Comparison of ENCODE assay signal across 26 mouse cellular contexts in the genomic region with DNA sequence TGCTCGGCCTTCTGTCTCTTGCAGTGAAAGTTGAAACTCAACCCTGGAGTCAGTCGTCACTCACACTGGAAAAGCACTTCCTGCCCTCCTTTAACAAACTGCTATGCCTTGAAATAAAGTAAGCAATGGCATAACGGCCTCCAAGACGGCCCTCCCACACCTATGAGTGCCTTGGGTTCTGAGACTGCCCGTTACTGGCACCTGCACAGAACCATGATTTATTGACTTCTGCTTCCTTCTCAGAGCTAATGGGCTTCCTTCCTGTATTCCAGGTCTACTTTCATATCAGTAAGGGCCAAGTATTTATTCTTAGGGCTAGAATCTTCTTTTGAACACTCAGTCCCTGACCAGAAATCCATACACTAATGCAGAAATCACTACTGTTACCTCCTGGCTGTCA. TPM values are rescaled to one million over a fixed set of nuclear protein-coding genes. Genes with fewer than 3 reads are reported as not detected.
DNase-seq lines count a peak whose midpoint lies in the region; ATAC-seq and TF ChIP-seq lines count a peak whose summit lies in the region.
"Had no signal": no experiment of that assay in that cellular context is flagged by ENCODE, and none has a peak within 500 bp of the region (broad histone marks: within the 10 kb centered on the region; RNA-seq: fewer than 3 reads in every experiment).

No protein-coding gene starts in this region.

- no peaks in the 10 kb centered on the region for H3K4me1 ChIP-seq in kidney, embryonic 16.5 days (ENCODE audit: insufficient read depth, low read length)
- H3K4me1 ChIP-seq in liver, embryonic 11.5 days (replicated peaks; ENCODE audit: control insufficient read depth, insufficient read depth, low read length): no peaks in the 10 kb centered on the region
- H3K4me1 ChIP-seq in liver, postnatal 0 days (ENCODE audit: insufficient read depth): no peaks in the 10 kb centered on the region
- H3K4me1 ChIP-seq: heart, embryonic 12.5 days; heart, embryonic 15.5 days; hindbrain, embryonic 12.5 days; hindbrain, embryonic 15.5 days had no signal

- no peak overlapping the region for H3K4me2 ChIP-seq in kidney, embryonic 16.5 days (replicated peaks; ENCODE audit: low read depth, low read length)
- no peak overlapping the region for H3K4me2 ChIP-seq in liver, embryonic 11.5 days
- H3K4me2 ChIP-seq in liver, postnatal 0 days (ENCODE audit: low read depth, low read length): no peak overlapping the region
- H3K4me2 ChIP-seq: heart, embryonic 12.5 days; heart, embryonic 15.5 days; hindbrain, embryonic 12.5 days; hindbrain, embryonic 15.5 days had no signal

- H3K27me3 ChIP-seq in kidney, embryonic 16.5 days (ENCODE audit: insufficient read depth, low read length): no peaks in the 10 kb centered on the region
- no peaks in the 10 kb centered on the region for H3K27me3 ChIP-seq in liver, embryonic 11.5 days (replicated peaks; ENCODE audit: control insufficient read depth, insufficient read depth, low read length)
- no peaks in the 10 kb centered on the region for H3K27me3 ChIP-seq in liver, postnatal 0 days (ENCODE audit: insufficient read depth, low read length)
- H3K27me3 ChIP-seq: CH12.LX; heart, embryonic 12.5 days; heart, embryonic 15.5 days; hindbrain, embryonic 12.5 days; hindbrain, embryonic 15.5 days; Patski had no signal

- H3K4me3 ChIP-seq in kidney, embryonic 16.5 days (ENCODE audit: low read length): no peak overlapping the region
- no peak overlapping the region for H3K4me3 ChIP-seq in liver, embryonic 11.5 days (ENCODE audit: low read depth, low read length)
- H3K4me3 ChIP-seq in liver, postnatal 0 days (ENCODE audit: low read depth, low read length): no peak overlapping the region
- H3K4me3 ChIP-seq: gastrocnemius, adult 2 months; heart, embryonic 12.5 days; heart, embryonic 15.5 days; hindbrain, embryonic 12.5 days; hindbrain, embryonic 15.5 days had no signal

- 25% methylated on average over 5 of the region's 5 CpGs for WGBS in kidney, embryonic 16.5 days
- 63% methylated on average over 5 of the region's 5 CpGs for WGBS in liver, embryonic 11.5 days
- 38% methylated on average over 5 of the region's 5 CpGs for WGBS in liver, postnatal 0 days (ENCODE audit: insufficient replicate concordance)

- DNase-seq in kidney, adult 18-20 months: peak; percentile 9
- no peak for DNase-seq in kidney, adult 11 months
- peak; percentile 18 for DNase-seq in kidney, postnatal 14 days
- peak; percentile 15 for DNase-seq in liver, embryonic 11.5 days (ENCODE audit: low spot score)
- DNase-seq in liver, postnatal 0 days: no peak
- DNase-seq: adrenal gland, postnatal 10 days; adrenal gland, postnatal 36 days; B cell, adult 2 months; cerebellum, adult 18-20 months; cerebellum, adult 9-10 months; cerebellum, postnatal 14 days; forebrain, postnatal 0 days; gastrocnemius, adult 2 months; gastrocnemius, postnatal 14 days; heart, adult 18-20 months; heart, postnatal 10 days; heart, postnatal 36 days had no signal

- ATAC-seq in kidney, embryonic 16.5 days (ENCODE audit: low FRiP score, low TSS enrichment): no peak
- no peak for ATAC-seq in liver, embryonic 11.5 days (replicated peaks; ENCODE audit: low FRiP score)
- ATAC-seq in liver, postnatal 0 days: no peak
- ATAC-seq: forebrain, embryonic 14.5 days; forebrain, postnatal 0 days; Patski had no signal

- TF ChIP-seq EP300 in liver, postnatal 0 days (IDR thresholded peaks at IDR 0.05; ENCODE audit: low read depth): no peak

- H3K36me3 ChIP-seq in kidney, embryonic 16.5 days (ENCODE audit: insufficient read depth, low read length): peaks cover 3% of the 10 kb centered on the region; the same call in 1 of the 2 replicates
- H3K36me3 ChIP-seq in liver, embryonic 11.5 days (ENCODE audit: control insufficient read depth, insufficient read depth, low read length): no peaks in the 10 kb centered on the region
- H3K36me3 ChIP-seq in liver, postnatal 0 days (replicated peaks; ENCODE audit: insufficient read depth, low read length): no peaks in the 10 kb centered on the region
- H3K36me3 ChIP-seq: G1E had no signal

- no peak overlapping the region for H3K9ac ChIP-seq in kidney, embryonic 16.5 days (replicated peaks; ENCODE audit: low read length)
- no peak overlapping the region for H3K9ac ChIP-seq in liver, embryonic 11.5 days (ENCODE audit: low read depth, low read length)
- no peak overlapping the region for H3K9ac ChIP-seq in liver, postnatal 0 days (replicated peaks)
- H3K9ac ChIP-seq: forebrain, postnatal 0 days; heart, embryonic 12.5 days; heart, embryonic 15.5 days; hindbrain, embryonic 12.5 days; hindbrain, embryonic 15.5 days had no signal

- H3K27ac ChIP-seq in kidney, embryonic 16.5 days (ENCODE audit: low read length): no peak overlapping the region
- no peak overlapping the region for H3K27ac ChIP-seq in liver, embryonic 11.5 days (ENCODE audit: low read depth, low read length)
- H3K27ac ChIP-seq in liver, postnatal 0 days (ENCODE audit: low read depth): no peak overlapping the region
- H3K27ac ChIP-seq: gastrocnemius, adult 2 months; heart, embryonic 15.5 days; hindbrain, embryonic 12.5 days; hindbrain, embryonic 15.5 days had no signal

- no peaks in the 10 kb centered on the region for H3K9me3 ChIP-seq in kidney, embryonic 16.5 days (ENCODE audit: low read length)
- H3K9me3 ChIP-seq in liver, embryonic 11.5 days (ENCODE audit: control insufficient read depth, low read length): no peaks in the 10 kb centered on the region
- no peaks in the 10 kb centered on the region for H3K9me3 ChIP-seq in liver, postnatal 0 days (ENCODE audit: low read length)
- H3K9me3 ChIP-seq: G1E; heart, embryonic 12.5 days; heart, embryonic 15.5 days; hindbrain, embryonic 12.5 days; hindbrain, embryonic 15.5 days had no signal

- no peak for TF ChIP-seq CTCF in liver, postnatal 0 days (IDR thresholded peaks at IDR 0.05; ENCODE audit: low read depth)

RNA-seq across cellular contexts. Expression of a gene that starts 9.0 kb away (rescaled TPM):
- 15.8 and 16.7 TPM in 2 replicates for polyA plus RNA-seq in kidney, embryonic 16.5 days (2015; fragmentation: Nextera tagmentation; extraction: Ambion mirVana)
- polyA plus RNA-seq in liver, embryonic 11.5 days (2014; fragmentation: Nextera tagmentation; extraction: Ambion mirVana): 4.3 and 4.4 TPM in 2 replicates
- polyA plus RNA-seq in liver, postnatal 0 days (2015; fragmentation: Nextera tagmentation; extraction: Ambion mirVana): 0.63 and 0.66 TPM in 2 replicates

RNA-seq across cellular contexts. Expression of a gene that starts 33.9 kb away (rescaled TPM):
- 1.6 and 1.7 TPM in 2 replicates for polyA plus RNA-seq in kidney, embryonic 16.5 days (2015; fragmentation: Nextera tagmentation; extraction: Ambion mirVana)
- 0.31 and 0.38 TPM in 2 replicates for polyA plus RNA-seq in liver, embryonic 11.5 days (2014; fragmentation: Nextera tagmentation; extraction: Ambion mirVana)
- polyA plus RNA-seq in liver, postnatal 0 days (2015; fragmentation: Nextera tagmentation; extraction: Ambion mirVana): 0.07 and 0.11 TPM in 2 replicates
- polyA plus RNA-seq: G1E, Patski had no signal

Comparison
In these comparisons a context has a peak if more than half of its experiments do, and no peak if none do; other contexts are left out.
1. DNase-seq: peak in kidney, adult 18-20 months (single experiment), kidney, postnatal 14 days (single experiment) and liver, embryonic 11.5 days (single experiment); none in kidney, adult 11 months (single experiment) and liver, postnatal 0 days (single experiment).